Mouse (Mus musculus) cortical plate, adult 2 months (tissue): ENCODE results near the gene Uncx.
A peak's percentile ranks its signal among the peaks of the same experiment; 100 is the strongest.

Source experiments
- CTCF ChIP-seq: fragments of 200-500 bp; IDR thresholded peaks from 2 replicates; pipeline ENCODE4 v1.5.1; 2011; ENCODE audit warnings: mild to moderate bottlenecking, control low read depth, low read length; ENCODE audit not compliant: insufficient read depth; ENCODE audit errors: extremely low read depth
- POLR2A ChIP-seq: fragments of 200-500 bp; IDR thresholded peaks from 2 replicates; pipeline ENCODE4 v1.6.1; 2011; ENCODE audit warnings: mild to moderate bottlenecking, low read length, control low read depth; ENCODE audit not compliant: insufficient read depth; ENCODE audit errors: extremely low read depth

DNA sequence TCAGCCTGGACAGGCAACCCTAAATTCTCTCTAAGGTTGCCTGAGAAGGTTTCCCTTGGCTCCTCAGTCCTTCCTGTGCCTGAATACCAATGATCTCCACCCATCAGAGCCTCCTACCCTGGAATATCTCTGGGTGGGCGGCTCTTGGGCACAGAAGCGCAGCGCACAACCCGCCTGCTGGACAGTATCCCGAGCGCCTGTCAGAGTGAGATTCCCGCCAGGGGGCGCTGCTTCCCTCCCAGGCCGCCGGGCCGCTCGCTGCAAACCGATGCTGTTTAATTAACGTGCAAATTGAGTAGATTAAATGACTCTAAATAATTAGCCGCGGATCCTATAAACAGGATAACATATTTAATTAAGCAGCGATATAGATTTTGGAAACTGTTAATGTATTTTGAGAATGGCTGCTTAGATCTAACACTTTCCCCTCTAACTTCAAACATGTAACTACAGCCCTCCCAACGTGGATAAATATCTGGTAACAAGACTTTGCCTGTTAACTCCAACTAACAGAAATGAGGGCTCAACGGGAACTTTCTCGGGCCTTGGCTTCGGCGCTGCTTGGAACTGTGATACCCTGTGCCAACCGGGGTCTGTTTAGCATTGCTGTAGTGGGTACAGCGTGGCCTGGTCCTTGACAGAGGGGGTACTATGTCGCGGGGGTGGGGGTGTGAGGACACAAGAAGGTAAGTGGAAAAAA is 6.9 kb upstream of the Uncx start:
- TF ChIP-seq CTCF (peak; percentile 45), POLR2A (no peak)
